Mouse (Mus musculus): Measurements from ENCODE around the gene Mapk9.

GRCm38 (mm10) chr11:49803801-49804200 is 42.8 kb upstream of the Mapk9 start:
- TF ChIP-seq GATA1 (IDR thresholded peaks at IDR 0.05; ENCODE audit: borderline replicate concordance, low read length) (no peak), CTCF (IDR thresholded peaks at IDR 0.05; ENCODE audit: low read depth, low read length) (no peak), TAL1 (conservative IDR thresholded peaks at IDR 0.05; ENCODE audit: low read depth, low read length) (no peak), POLR2AphosphoS5 (IDR thresholded peaks at IDR 0.05; ENCODE audit: insufficient replicate concordance, low read depth, low read length) (no peak), GATA2 (IDR thresholded peaks at IDR 0.05; ENCODE audit: borderline replicate concordance, low read depth, low read length) (no peak)

Data from G1E (cell line).